Mouse (Mus musculus) kidney, adult 2 months (tissue): ENCODE data around the gene Olfr1054.

Source experiments
- CTCF ChIP-seq: fragments of 200-500 bp; conservative IDR thresholded peaks from 2 replicates; pipeline ENCODE4 v1.5.1; 2011; ENCODE audit warnings: low read depth, mild to moderate bottlenecking, control low read depth, low read length, moderate library complexity, mixed read lengths; ENCODE audit not compliant: insufficient read depth, insufficient read length
- POLR2A ChIP-seq: fragments of 200-500 bp; IDR thresholded peaks from one replicate; pipeline ENCODE4 v1.6.1; 2011; ENCODE audit warnings: low read depth, low read length, control low read depth

DNA sequence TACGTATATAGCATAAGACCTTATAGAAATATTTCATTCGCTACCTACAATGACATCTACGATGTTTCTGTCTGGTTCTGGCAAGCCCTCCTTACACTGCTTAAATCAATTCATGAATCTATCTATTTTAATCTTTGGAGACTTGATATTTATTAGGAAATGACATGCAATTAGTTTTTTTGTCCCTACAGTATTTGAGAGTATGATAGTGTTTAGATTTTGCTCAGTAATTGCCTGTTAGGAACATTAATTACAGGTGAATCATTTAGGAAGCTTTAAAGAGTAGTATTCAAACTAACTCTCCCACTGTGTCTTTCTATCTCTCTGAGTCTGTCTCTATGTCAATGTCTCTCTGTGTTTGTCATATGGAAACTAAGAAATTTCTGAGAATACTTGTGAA, at the start of gene Olfr1054:
- TF ChIP-seq POLR2A = no peak
- no peak for TF ChIP-seq CTCF
